Mouse (Mus musculus): ENCODE results near the gene Cacna1d. TPM values are rescaled to one million over a fixed set of nuclear protein-coding genes. Genes with fewer than 3 reads are reported as not detected.
A peak's percentile ranks its signal among the peaks of the same experiment; 100 is the strongest.

The Cacna1d gene
- total RNA-seq, 2 experiments from 2014 or later: 51.9 to 52.2 TPM

- Histone ChIP-seq H3K27ac (no peak overlapping the region), H3K4me3 (no peak overlapping the region)
- no peak for DNase-seq (ENCODE audit: low spot score in 2 of 2)
- no peak for TF ChIP-seq CTCF (conservative IDR thresholded peaks at IDR 0.05)
Measured at GRCm38 (mm10) chr14:30409331-30409730, 81.9 kb downstream of the Cacna1d start.

GRCm38 (mm10) chr14:30405456-30406225, 85.6 kb downstream of the Cacna1d start:
- no peak for TF ChIP-seq CTCF (conservative IDR thresholded peaks at IDR 0.05)

GRCm38 (mm10) chr14:30378306-30378705, 112.9 kb downstream of the Cacna1d start:
- no peak for DNase-seq (ENCODE audit: low spot score in 2 of 2)
- no peak overlapping the region for H3K27ac ChIP-seq
- H3K4me3 ChIP-seq: no peak overlapping the region

More at GRCm38 (mm10) chr14:30405456-30406225, 85.6 kb downstream of the Cacna1d start:
- peak overlapping the region; percentile 3; the same call in 1 of the 2 replicates for H3K4me3 ChIP-seq
- peak; percentile 18 to 52 for DNase-seq (ENCODE audit: low spot score in 2 of 2)
- H3K27ac ChIP-seq: peak overlapping the region; percentile 62

GRCm38 (mm10) chr14:30372878-30373277, 118.4 kb downstream of the Cacna1d start:
- TF ChIP-seq CTCF (conservative IDR thresholded peaks at IDR 0.05): no peak
- Histone ChIP-seq H3K27ac (no peak overlapping the region), H3K4me3 (no peak overlapping the region)
- DNase-seq (ENCODE audit: low spot score in 2 of 2): no peak

More at GRCm38 (mm10) chr14:30378306-30378705, 112.9 kb downstream of the Cacna1d start:
- no peak for TF ChIP-seq CTCF (conservative IDR thresholded peaks at IDR 0.05)

- TF ChIP-seq CTCF (conservative IDR thresholded peaks at IDR 0.05): peak; percentile 45
- DNase-seq (ENCODE audit: low spot score in 2 of 2): no peak
- Histone ChIP-seq H3K4me3 (no peak overlapping the region), H3K27ac (no peak overlapping the region)
Measured at GRCm38 (mm10) chr14:30371070-30371469, 120.2 kb downstream of the Cacna1d start.

- Histone ChIP-seq H3K4me3 (no peak overlapping the region), H3K27ac (no peak overlapping the region)
- TF ChIP-seq CTCF (conservative IDR thresholded peaks at IDR 0.05): no peak
- no peak for DNase-seq (ENCODE audit: low spot score in 2 of 2)
Measured at GRCm38 (mm10) chr14:30367074-30367473, 124.2 kb downstream of the Cacna1d start.

- Histone ChIP-seq H3K27ac (0 out of 2 replicates have a peak overlapping the region, but pooled peaks have one; percentile 5), H3K4me3 (no peak overlapping the region)
- DNase-seq (ENCODE audit: low spot score in 2 of 2): peak; percentile 53 to 75
- no peak for TF ChIP-seq CTCF (conservative IDR thresholded peaks at IDR 0.05)
Measured at GRCm38 (mm10) chr14:30365866-30366265, 125.4 kb downstream of the Cacna1d start.

- no peak for TF ChIP-seq CTCF (conservative IDR thresholded peaks at IDR 0.05)
- no peak overlapping the region for H3K4me3 ChIP-seq
- no peak overlapping the region for H3K27ac ChIP-seq
- DNase-seq (ENCODE audit: low spot score in 2 of 2): no peak
Measured at GRCm38 (mm10) chr14:30363487-30364167, 127.6 kb downstream of the Cacna1d start.

GRCm38 (mm10) chr14:30362370-30362769, 128.9 kb downstream of the Cacna1d start:
- DNase-seq (ENCODE audit: low spot score in 2 of 2): no peak
- TF ChIP-seq CTCF (conservative IDR thresholded peaks at IDR 0.05): no peak
- Histone ChIP-seq H3K4me3 (no peak overlapping the region), H3K27ac (no peak overlapping the region)

- no peak for TF ChIP-seq CTCF (conservative IDR thresholded peaks at IDR 0.05)
- Histone ChIP-seq H3K4me3 (no peak overlapping the region), H3K27ac (no peak overlapping the region)
- DNase-seq (ENCODE audit: low spot score in 2 of 2): no peak
Measured at GRCm38 (mm10) chr14:30360478-30360877, 130.8 kb downstream of the Cacna1d start.

GRCm38 (mm10) chr14:30360004-30360403, 131.3 kb downstream of the Cacna1d start:
- H3K4me3 ChIP-seq: no peak overlapping the region
- DNase-seq (ENCODE audit: low spot score in 2 of 2): no peak
- no peak overlapping the region for H3K27ac ChIP-seq
- TF ChIP-seq CTCF (conservative IDR thresholded peaks at IDR 0.05): peak; percentile 22; the same call in 1 of the 2 replicates

GRCm38 (mm10) chr14:30358028-30358427, 133.2 kb downstream of the Cacna1d start:
- no peak overlapping the region for H3K27ac ChIP-seq
- no peak for DNase-seq (ENCODE audit: low spot score in 2 of 2)
- H3K4me3 ChIP-seq: no peak overlapping the region
- TF ChIP-seq CTCF (conservative IDR thresholded peaks at IDR 0.05): no peak

- TF ChIP-seq CTCF (conservative IDR thresholded peaks at IDR 0.05): 0 out of 2 replicates have a peak, but pooled peaks have one; percentile 9
- no peak for DNase-seq (ENCODE audit: low spot score in 2 of 2)
- Histone ChIP-seq H3K4me3 (no peak overlapping the region), H3K27ac (no peak overlapping the region)
Measured at GRCm38 (mm10) chr14:30356456-30356855, 134.8 kb downstream of the Cacna1d start.

Data from layer of hippocampus, adult 2 months (tissue).